ENCODE assay signal across 21 mouse cellular contexts in the genomic region with DNA sequence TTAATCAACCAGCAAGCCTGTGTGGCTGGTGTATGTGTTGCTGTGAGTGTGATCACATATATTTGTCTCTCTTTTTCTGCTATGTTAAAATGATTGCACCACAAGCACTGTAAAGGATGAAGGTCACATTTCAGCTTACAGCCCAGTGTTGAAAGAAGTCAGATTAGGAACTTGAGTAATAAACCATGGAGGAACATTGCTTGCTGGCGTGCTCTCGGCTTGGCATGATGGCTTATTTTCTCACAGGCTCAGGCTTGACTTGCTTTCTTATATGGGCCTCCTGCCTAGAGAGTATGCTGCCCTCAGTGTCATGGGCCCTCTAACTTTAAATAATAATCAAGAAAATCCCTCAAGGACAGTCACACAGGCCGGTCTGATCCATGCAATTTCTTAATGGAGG.
"Had no signal": no experiment of that assay in that cellular context is flagged by ENCODE, and none has a peak within 500 bp of the region (broad histone marks: within the 10 kb centered on the region; RNA-seq: fewer than 3 reads in every experiment).

No protein-coding gene starts in this region.

- H3K4me3 ChIP-seq: layer of hippocampus, adult 2 months; liver, embryonic 15.5 days; lung, embryonic 15.5 days; midbrain, embryonic 12.5 days; midbrain, embryonic 15.5 days; neural tube, embryonic 12.5 days; neural tube, embryonic 15.5 days had no signal

- H3K27me3 ChIP-seq: liver, embryonic 15.5 days; lung, embryonic 15.5 days; midbrain, embryonic 12.5 days; midbrain, embryonic 15.5 days; neural tube, embryonic 12.5 days; neural tube, embryonic 15.5 days had no signal

- ATAC-seq: midbrain, embryonic 15.5 days had no signal

- H3K9me3 ChIP-seq: liver, embryonic 15.5 days; lung, embryonic 15.5 days; midbrain, embryonic 12.5 days; midbrain, embryonic 15.5 days; neural tube, embryonic 12.5 days; neural tube, embryonic 15.5 days had no signal

- H3K4me1 ChIP-seq: liver, embryonic 15.5 days; lung, embryonic 15.5 days; midbrain, embryonic 12.5 days; midbrain, embryonic 15.5 days; neural tube, embryonic 12.5 days; neural tube, embryonic 15.5 days had no signal

- H3K4me2 ChIP-seq: liver, embryonic 11.5 days; liver, embryonic 15.5 days; lung, embryonic 15.5 days; midbrain, embryonic 12.5 days; midbrain, embryonic 15.5 days; neural tube, embryonic 12.5 days; neural tube, embryonic 15.5 days had no signal

- DNase-seq: kidney, postnatal 25 days; layer of hippocampus, adult 9-11 months; lung, adult 18-20 months; lung, postnatal 14 days; right cerebral cortex, adult 18-20 months; right cerebral cortex, postnatal 14 days; right cerebral cortex, postnatal 4 days; thymus, adult 2 months; thymus, postnatal 14 days; thymus, postnatal 4 days had no signal

- H3K9ac ChIP-seq: liver, embryonic 15.5 days; lung, embryonic 15.5 days; midbrain, embryonic 12.5 days; midbrain, embryonic 15.5 days; neural tube, embryonic 12.5 days; neural tube, embryonic 15.5 days had no signal

- H3K36me3 ChIP-seq: liver, embryonic 15.5 days; lung, embryonic 15.5 days; midbrain, embryonic 12.5 days; midbrain, embryonic 15.5 days; neural tube, embryonic 12.5 days; neural tube, embryonic 15.5 days had no signal

- H3K27ac ChIP-seq: kidney, postnatal 0 days; layer of hippocampus, adult 2 months; liver, embryonic 15.5 days; lung, embryonic 15.5 days; macrophage; midbrain, embryonic 12.5 days; midbrain, embryonic 15.5 days; neural tube, embryonic 12.5 days; neural tube, embryonic 15.5 days; stomach, postnatal 0 days had no signal
